Mouse (Mus musculus) hematopoietic stem cell, adult 5-6 weeks (primary cell): ENCODE data around the gene Gpc6. TPM values are rescaled to one million over a fixed set of nuclear protein-coding genes. Genes with fewer than 3 reads are reported as not detected.
A peak's percentile ranks its signal among the peaks of the same experiment; 100 is the strongest.

Experiments used
- ATAC-seq, 2 experiments: fragments of 125-278 bp in 1 of 2; replicated peaks in 1 of 2; 2 replicates each; pipeline ENCODE4 v1.8.0; 2016 to 2017; ENCODE audit warnings: inconsistent platforms in 2 of 2, mild to moderate bottlenecking in 2 of 2, moderate number of reproducible peaks in 2 of 2, low read depth in 1 of 2, moderate TSS enrichment in 1 of 2; ENCODE audit not compliant: low FRiP score in 2 of 2, poor library complexity in 2 of 2, severe bottlenecking in 2 of 2, insufficient read depth in 1 of 2, low TSS enrichment in 1 of 2
- total RNA-seq: library from RNA; stranded (forward); fragments of 172-1452, 232-1000 nt; gene quantifications from 2 replicates; pipeline ENCODE4 v1.2.3, GENCODE M21; 2017

Gpc6 gene
- total RNA-seq, 1 experiment from 2014 or later = not detected

- ATAC-seq = no peak
Observed at GRCm38 (mm10) chr14:117810321-117811270, 885.5 kb downstream of the Gpc6 start.

GRCm38 (mm10) chr14:117813473-117813872 is 888.4 kb downstream of the Gpc6 start:
- ATAC-seq = no peak

DNA sequence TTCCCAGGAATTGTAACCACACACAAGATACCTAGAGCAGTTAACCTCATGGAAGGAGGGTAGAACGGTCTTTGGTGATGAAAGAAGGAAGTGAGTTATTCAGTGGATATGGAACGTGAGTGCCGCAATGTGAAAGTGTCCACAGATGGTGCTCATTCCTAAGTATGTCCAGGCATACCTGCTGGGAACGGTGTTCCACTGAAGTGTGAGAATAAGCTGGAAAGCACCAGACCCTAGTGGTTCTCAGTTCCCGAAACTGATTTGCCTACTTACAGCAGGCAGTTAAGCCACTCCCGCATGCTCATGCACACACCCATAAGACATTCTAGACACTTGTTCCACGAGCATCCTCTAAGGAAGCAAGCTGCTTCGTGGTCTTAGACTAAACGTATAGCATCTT is 890.9 kb downstream of the Gpc6 start:
- no peak for ATAC-seq

GRCm38 (mm10) chr14:117816706-117817105 is 891.6 kb downstream of the Gpc6 start:
- ATAC-seq = no peak

DNA sequence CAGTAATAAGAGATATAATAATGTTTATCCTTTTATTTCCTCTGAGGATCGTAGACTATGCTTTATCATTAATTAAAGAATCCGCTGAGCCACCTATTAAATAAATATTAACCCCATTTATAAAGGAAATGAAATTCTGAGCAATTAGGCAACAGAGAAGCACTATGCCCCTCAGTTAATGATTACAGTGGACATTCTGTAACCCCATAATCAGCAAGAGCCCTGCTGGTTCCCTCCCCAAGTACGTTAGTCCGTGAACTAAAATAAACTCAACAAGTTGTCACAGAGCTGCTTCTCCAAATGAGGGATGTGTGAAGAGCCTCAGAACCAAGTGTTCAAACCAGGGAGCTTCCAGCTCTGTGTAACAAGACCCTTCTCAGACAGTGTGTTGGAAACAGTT is 892.1 kb downstream of the Gpc6 start:
- ATAC-seq = no peak

GRCm38 (mm10) chr14:117824491-117824890 is 899.4 kb downstream of the Gpc6 start:
- ATAC-seq = no peak

DNA sequence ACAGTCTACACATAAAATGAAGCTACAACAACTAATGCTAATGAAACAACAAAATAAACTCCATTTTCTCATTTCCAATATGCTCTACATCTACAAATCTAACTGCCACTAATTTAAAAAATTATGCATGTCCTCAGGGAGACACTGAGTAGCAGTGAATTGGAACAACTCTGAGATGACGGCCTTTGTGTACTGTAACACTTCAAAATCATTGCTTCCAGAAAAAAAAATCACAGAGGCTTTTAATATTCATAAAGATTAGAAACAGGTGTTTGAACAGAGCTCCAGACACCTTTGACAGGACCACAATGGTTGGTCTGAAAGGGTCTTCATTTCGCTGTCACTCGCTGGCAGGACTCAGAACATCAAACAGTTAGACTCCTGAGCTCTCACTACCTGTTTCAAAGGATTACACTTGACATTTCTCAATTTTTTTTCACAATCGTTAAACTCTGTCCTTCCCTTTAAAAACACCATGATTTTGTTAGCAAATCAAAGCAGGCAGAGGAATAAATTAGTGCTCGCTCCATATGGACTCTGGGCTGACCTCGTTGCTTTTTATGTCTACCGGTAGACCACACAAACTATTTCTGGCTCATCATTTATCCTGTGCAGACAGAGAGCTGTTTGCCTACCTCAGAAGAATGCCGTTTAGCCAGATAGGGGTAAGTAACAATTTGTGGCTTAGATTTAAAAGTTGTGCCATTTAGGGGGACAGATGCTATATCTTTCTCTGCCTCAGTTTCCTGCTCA is 901.4 kb downstream of the Gpc6 start:
- ATAC-seq = no peak

- no peak for ATAC-seq
Observed at GRCm38 (mm10) chr14:117831267-117831666, 906.2 kb downstream of the Gpc6 start.

- ATAC-seq = peak in 1 of 2 experiments; percentile 62; a peak in 1 of 4 replicates
Observed at GRCm38 (mm10) chr14:117831731-117832130, 906.6 kb downstream of the Gpc6 start.

DNA sequence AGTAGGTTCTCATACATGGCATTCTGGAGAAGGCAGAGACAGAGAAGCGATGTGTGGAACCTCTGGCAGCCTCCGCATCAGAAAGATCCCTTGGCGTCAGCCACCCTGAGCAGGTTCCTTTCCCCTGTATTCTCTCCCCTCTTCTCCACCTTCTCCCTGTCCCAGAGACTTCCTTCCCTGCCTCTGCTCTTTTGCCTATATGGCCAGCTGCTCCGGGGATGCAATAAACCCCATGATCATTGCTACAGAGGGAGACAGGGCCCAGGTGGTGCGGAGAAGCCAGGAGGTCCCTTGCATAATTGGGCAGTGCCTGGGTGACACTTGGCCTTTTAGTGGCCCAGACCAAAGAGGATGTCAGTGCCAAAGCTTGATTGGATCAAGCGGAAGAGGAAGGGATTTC is 910.4 kb downstream of the Gpc6 start:
- ATAC-seq = no peak

DNA sequence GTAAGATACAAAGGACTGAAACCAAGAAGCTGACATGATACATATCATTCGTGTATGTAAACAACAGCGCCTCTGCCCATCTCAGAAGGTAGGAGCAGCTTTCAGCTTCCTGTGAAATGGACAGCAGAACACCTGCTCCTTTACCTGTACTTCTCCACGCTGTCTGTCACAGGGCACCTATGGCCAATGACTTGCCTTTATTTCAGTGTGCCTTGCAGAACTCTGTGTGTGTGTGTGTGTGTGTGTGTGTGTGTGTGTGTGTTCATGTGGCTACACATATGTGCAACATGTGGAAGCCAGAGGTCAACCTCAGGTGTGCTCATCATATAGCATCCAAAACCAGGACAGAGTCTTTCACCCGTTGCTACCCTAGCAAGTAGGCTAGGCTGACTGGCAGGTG is 911.9 kb downstream of the Gpc6 start:
- no peak for ATAC-seq

- no peak for ATAC-seq
Observed at GRCm38 (mm10) chr14:117837715-117838114, 912.6 kb downstream of the Gpc6 start.

DNA sequence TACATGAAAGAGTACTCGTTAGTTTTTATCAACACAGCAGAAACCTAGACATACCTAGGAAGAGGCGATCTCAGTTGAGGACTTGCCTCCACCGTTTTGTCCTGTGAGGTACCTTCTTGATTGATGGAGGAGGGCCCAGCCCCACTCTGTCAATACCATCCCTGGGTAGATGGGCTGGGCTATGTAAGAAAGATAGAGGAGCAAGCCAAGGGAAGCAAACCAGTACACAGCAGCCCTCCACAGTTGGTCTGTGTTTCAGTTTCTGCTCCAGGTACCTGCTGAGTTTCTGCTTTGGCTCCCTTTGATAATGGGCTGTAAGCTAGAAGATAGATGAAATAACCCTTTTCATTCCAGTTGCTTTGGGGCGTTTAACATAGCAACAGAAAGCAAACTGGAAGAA is 916.1 kb downstream of the Gpc6 start:
- ATAC-seq = no peak

DNA sequence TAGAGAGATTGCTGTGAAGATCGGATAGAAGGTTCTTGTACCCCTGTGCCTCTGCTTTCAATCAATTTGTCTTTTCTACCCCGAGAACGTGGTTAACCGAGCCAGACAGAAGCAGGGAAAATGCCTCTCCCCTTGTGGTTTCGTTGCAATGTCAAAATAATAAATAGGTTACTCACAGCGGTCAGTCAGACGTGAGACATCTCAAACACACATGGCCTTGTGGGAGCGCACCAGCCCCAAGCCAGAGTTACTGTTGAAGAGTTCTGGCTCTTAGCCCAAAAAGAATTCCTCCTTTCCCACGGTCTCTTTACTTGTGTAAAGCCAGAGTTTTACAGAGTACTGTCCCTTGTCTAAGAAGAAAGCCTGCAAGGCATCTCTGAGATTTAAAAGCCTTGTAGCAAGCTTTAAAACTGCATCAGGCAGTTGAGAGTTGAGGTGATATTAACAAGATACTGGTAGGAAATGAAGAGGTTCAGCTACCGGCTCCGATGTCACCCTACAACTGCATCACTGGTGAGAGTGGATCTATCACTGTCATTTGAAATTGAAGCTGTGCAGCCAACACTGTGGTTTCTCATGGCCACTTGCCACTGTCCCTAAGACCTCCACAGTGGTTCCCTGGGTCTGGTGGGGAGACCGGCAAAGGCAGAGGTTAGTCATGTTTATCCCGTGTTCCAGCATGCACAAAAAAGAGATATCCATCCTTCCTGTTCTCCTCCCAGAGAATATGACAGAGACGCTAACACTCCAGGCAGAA is 916.9 kb downstream of the Gpc6 start:
- ATAC-seq = no peak

DNA sequence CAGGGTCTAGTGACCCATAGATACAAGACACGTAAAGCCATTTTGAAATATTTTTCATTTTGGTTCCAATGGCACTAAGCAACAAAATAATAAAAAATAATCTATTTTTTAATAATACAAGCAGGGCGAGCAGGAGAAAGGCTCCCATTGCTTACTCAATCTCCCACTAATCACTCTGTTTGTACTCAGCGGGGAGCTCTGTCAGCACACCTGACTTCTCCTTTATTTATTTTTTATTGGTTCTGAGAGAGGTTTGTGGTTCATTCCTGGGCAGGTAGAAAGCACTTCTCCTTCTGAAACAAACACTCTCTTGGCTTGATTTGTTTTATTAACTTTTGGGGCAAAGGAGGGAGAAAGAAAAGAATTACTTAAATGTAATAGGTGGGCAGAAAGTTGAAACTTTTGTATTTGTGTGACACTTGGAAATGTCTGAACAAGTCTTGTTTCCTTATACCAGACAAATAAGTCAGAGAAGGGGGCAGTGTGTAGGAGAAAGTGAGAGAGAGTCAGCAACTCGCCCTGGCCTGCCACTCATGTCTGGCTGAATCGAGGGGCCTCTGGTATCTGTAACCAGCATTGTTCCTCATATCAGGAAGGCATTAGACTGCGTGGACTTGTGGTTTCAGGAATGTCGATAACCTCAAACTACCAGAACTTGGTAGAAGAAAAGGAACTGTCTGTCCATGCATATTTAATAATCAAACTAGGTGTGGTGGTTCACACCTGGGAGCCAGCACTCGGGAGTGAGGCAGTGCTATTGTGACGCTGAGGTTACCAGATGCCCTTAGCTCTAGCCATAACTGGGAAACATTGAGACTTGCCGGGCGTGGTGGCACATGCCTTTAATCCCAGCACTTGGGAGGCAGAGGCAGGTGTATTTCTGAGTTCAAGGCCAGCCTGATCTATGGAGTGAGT is 924.7 kb downstream of the Gpc6 start:
- ATAC-seq = no peak

DNA sequence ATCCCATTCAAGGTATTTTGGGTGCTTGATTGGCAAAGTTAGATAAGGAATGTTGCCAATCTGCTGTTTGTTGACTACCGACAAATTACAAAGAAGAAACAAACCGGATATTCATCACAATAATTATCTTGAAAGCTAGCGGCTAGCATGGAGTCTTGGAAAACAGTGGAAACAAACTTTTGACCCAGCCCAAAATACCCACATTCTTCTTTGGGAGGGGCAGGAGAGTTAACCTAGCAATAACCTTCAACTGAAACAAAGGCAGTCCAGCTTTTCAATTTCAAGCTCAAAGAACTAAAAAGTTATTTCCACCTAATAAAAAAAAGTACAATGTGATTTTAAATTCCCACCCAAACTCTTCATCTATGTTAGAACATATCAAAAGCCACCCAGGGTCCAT is 927.2 kb downstream of the Gpc6 start:
- ATAC-seq = no peak

GRCm38 (mm10) chr14:117852842-117853241 is 927.7 kb downstream of the Gpc6 start:
- ATAC-seq = no peak
